Mouse (Mus musculus) heart, adult 18-20 months (tissue): Measurements from ENCODE around the gene Ociad2. TPM values are rescaled to one million over a fixed set of nuclear protein-coding genes. Genes with fewer than 3 reads are reported as not detected.

Experiments used
- DNase-seq, 2 experiments: peaks; one replicate each; pipeline ENCODE4 v3.0.0; 2021 to 2022; ENCODE audit warnings: mixed read lengths in 1 of 2
- long read RNA-seq, 2 experiments: library from polyadenylated mRNA; stranded (forward); transcript quantifications; one replicate each; pipeline ENCODE4 v2.0.0; 2021
- total RNA-seq, 2 experiments: library from RNA; stranded (reverse); gene quantifications; 2 replicates each; pipeline ENCODE4 v1.2.3; 2021

Gene Ociad2
- total RNA-seq = 10 to 100 TPM; 12.9 to 13.5 TPM
- long read RNA-seq, experiment 1, transcript Ociad2-201 (7 exons, 2,554 nt) = major isoform, 26 of 31 reads
- long read RNA-seq, experiment 1, partial matches to known transcripts = 5 of 31 reads
- long read RNA-seq, experiment 1, other reads (novel, unspliced or antisense) = 0 of 31 reads
- long read RNA-seq, experiment 2, transcript Ociad2-201 (7 exons, 2,554 nt) = major isoform, 10 of 12 reads
- long read RNA-seq, experiment 2, partial matches to known transcripts = 0 of 12 reads
- long read RNA-seq, experiment 2, other reads (novel, unspliced or antisense) = 0 of 12 reads

- DNase-seq = no peak
Measured at GRCm38 (mm10) chr5:73340723-73341235, at the start of gene Ociad2. Gene Ociad2 (minus strand): TSS chr5:73341028.

- DNase-seq = no peak
Measured at GRCm38 (mm10) chr5:73383647-73383970, 42.8 kb upstream of the Ociad2 start.

- DNase-seq = peak; percentile 67 to 83
Measured at GRCm38 (mm10) chr5:73382737-73383646, 42.2 kb upstream of the Ociad2 start.

- DNase-seq = peak; percentile 58 to 59
Measured at GRCm38 (mm10) chr5:73381976-73382540, 41.2 kb upstream of the Ociad2 start.

GRCm38 (mm10) chr5:73381510-73381909 lies 40.7 kb upstream of the Ociad2 start:
- DNase-seq = peak in 1 of 2 experiments; percentile 18

GRCm38 (mm10) chr5:73380829-73381228 lies 40.0 kb upstream of the Ociad2 start:
- peak; percentile 31 to 47 for DNase-seq

GRCm38 (mm10) chr5:73379908-73380307 lies 39.1 kb upstream of the Ociad2 start:
- DNase-seq = peak; percentile 79 to 95

GRCm38 (mm10) chr5:73376491-73376890 lies 35.7 kb upstream of the Ociad2 start:
- no peak for DNase-seq

GRCm38 (mm10) chr5:73376041-73376440 lies 35.2 kb upstream of the Ociad2 start:
- no peak for DNase-seq

- no peak for DNase-seq
Measured at GRCm38 (mm10) chr5:73373184-73373583, 32.4 kb upstream of the Ociad2 start.

- no peak for DNase-seq
Measured at GRCm38 (mm10) chr5:73372601-73373000, 31.8 kb upstream of the Ociad2 start.

- no peak for DNase-seq
Measured at GRCm38 (mm10) chr5:73369731-73370130, 28.9 kb upstream of the Ociad2 start.

GRCm38 (mm10) chr5:73368845-73369447 lies 28.1 kb upstream of the Ociad2 start:
- peak; percentile 30 to 46 for DNase-seq

- no peak for DNase-seq
Measured at GRCm38 (mm10) chr5:73367906-73368305, 27.1 kb upstream of the Ociad2 start.

- no peak for DNase-seq
Measured at GRCm38 (mm10) chr5:73364107-73364864, 23.5 kb upstream of the Ociad2 start.

- DNase-seq = no peak
Measured at GRCm38 (mm10) chr5:73362791-73363190, 22.0 kb upstream of the Ociad2 start.

- no peak for DNase-seq
Measured at GRCm38 (mm10) chr5:73362338-73362737, 21.5 kb upstream of the Ociad2 start.

GRCm38 (mm10) chr5:73360240-73360639 lies 19.4 kb upstream of the Ociad2 start:
- no peak for DNase-seq

GRCm38 (mm10) chr5:73359752-73360141 lies 18.9 kb upstream of the Ociad2 start:
- DNase-seq = peak in 1 of 2 experiments; percentile 22

GRCm38 (mm10) chr5:73359134-73359751 lies 18.4 kb upstream of the Ociad2 start:
- DNase-seq = peak; percentile 23 to 62

- DNase-seq = no peak
Measured at GRCm38 (mm10) chr5:73355393-73355792, 14.6 kb upstream of the Ociad2 start.
